Mouse (Mus musculus) erythroblast, adult 5-6 weeks (primary cell): ENCODE results near the gene Timm13. TPM values are rescaled to one million over a fixed set of nuclear protein-coding genes. Genes with fewer than 3 reads are reported as not detected.

ENCODE experiments used
- ATAC-seq: replicated peaks from 2 replicates; pipeline ENCODE4 v1.8.0; 2016; ENCODE audit warnings: moderate number of reproducible peaks, mild to moderate bottlenecking, moderate TSS enrichment, inconsistent platforms; ENCODE audit not compliant: poor library complexity, low FRiP score, severe bottlenecking
- total RNA-seq, 2 experiments: library from RNA; stranded (forward) in 1 of 2; stranded (reverse) in 1 of 2; fragments of 150-400 nt in 1 of 2; fragments of 200-764, 138-1000 nt in 1 of 2; gene quantifications; 2 replicates each; pipeline versions ENCODE4 v1.2.3 to v1.2.4; 2015 to 2017; ENCODE audit warnings: low replicate concordance in 2 of 2

Timm13 gene
- 12.1 and 17.6 TPM in 2 replicates for total RNA-seq (2015; ENCODE audit: low replicate concordance)
- total RNA-seq (2017; ENCODE audit: low replicate concordance), result 14.1 and 24.7 TPM in 2 replicates

GRCm38 (mm10) chr10:80900318-80901247 is at the start of gene Timm13:
Timm13 (minus strand) TSS chr10:80900969.
- ATAC-seq, result peak; percentile 85

GRCm38 (mm10) chr10:80950314-80950713 is 49.5 kb upstream of the Timm13 start:
- ATAC-seq, result no peak

GRCm38 (mm10) chr10:80949081-80949480 is 48.3 kb upstream of the Timm13 start:
- no peak for ATAC-seq

- ATAC-seq, result no peak
These were observed 47.8 kb upstream of the Timm13 start for GRCm38 (mm10) chr10:80948570-80948969.

GRCm38 (mm10) chr10:80947802-80948201 is 47.0 kb upstream of the Timm13 start:
- no peak for ATAC-seq

- no peak for ATAC-seq
These were observed 46.1 kb upstream of the Timm13 start for GRCm38 (mm10) chr10:80946684-80947437.

GRCm38 (mm10) chr10:80944231-80944630 is 43.5 kb upstream of the Timm13 start:
- ATAC-seq, result no peak

GRCm38 (mm10) chr10:80943701-80944100 is 42.9 kb upstream of the Timm13 start:
- no peak for ATAC-seq

- no peak for ATAC-seq
These were observed 42.1 kb upstream of the Timm13 start for GRCm38 (mm10) chr10:80942919-80943318.

- no peak for ATAC-seq
These were observed 40.2 kb upstream of the Timm13 start for GRCm38 (mm10) chr10:80940988-80941347.

- ATAC-seq, result no peak
These were observed 39.7 kb upstream of the Timm13 start for GRCm38 (mm10) chr10:80940320-80940987.

- peak; percentile 61 for ATAC-seq
These were observed 38.9 kb upstream of the Timm13 start for GRCm38 (mm10) chr10:80939671-80940070.

- no peak for ATAC-seq
These were observed 38.2 kb upstream of the Timm13 start for GRCm38 (mm10) chr10:80938831-80939550.

GRCm38 (mm10) chr10:80937646-80938045 is 36.9 kb upstream of the Timm13 start:
- ATAC-seq, result no peak

- no peak for ATAC-seq
These were observed 36.0 kb upstream of the Timm13 start for GRCm38 (mm10) chr10:80936810-80937164.

GRCm38 (mm10) chr10:80936135-80936809 is 35.5 kb upstream of the Timm13 start:
- ATAC-seq, result no peak

- ATAC-seq, result no peak
These were observed 34.9 kb upstream of the Timm13 start for GRCm38 (mm10) chr10:80935698-80936097.

GRCm38 (mm10) chr10:80935241-80935640 is 34.5 kb upstream of the Timm13 start:
- no peak for ATAC-seq
